Mouse (Mus musculus) cortical plate, adult 2 months (tissue): ENCODE results near the gene Slc44a5. TPM values are rescaled to one million over a fixed set of nuclear protein-coding genes. Genes with fewer than 3 reads are reported as not detected.

ENCODE experiments used
- H3K27ac ChIP-seq: fragments of 200-500 bp; 2 replicates; pipeline ENCODE4 v1.5.1; 2012; ENCODE audit warnings: low read length, control low read depth, inconsistent platforms; ENCODE audit not compliant: insufficient read depth
- H3K4me1 ChIP-seq: fragments of 200-500 bp; 2 replicates; pipeline ENCODE4 v1.6.1; 2011; ENCODE audit warnings: low read length; ENCODE audit not compliant: control insufficient read depth, insufficient read depth
- H3K4me3 ChIP-seq: fragments of 200-500 bp; 2 replicates; pipeline ENCODE4 v1.5.1; 2011; ENCODE audit warnings: mild to moderate bottlenecking, low read length, control low read depth; ENCODE audit not compliant: insufficient read depth
- CTCF ChIP-seq: fragments of 200-500 bp; IDR thresholded peaks from 2 replicates; pipeline ENCODE4 v1.5.1; 2011; ENCODE audit warnings: mild to moderate bottlenecking, control low read depth, low read length; ENCODE audit not compliant: insufficient read depth; ENCODE audit errors: extremely low read depth
- POLR2A ChIP-seq: fragments of 200-500 bp; IDR thresholded peaks from 2 replicates; pipeline ENCODE4 v1.6.1; 2011; ENCODE audit warnings: mild to moderate bottlenecking, low read length, control low read depth; ENCODE audit not compliant: insufficient read depth; ENCODE audit errors: extremely low read depth
- polyA plus RNA-seq: library from polyadenylated mRNA; depleted of rRNA; stranded (reverse); fragments of >200 nt; gene quantifications from 2 replicates; pipeline ENCODE4 v1.2.3, GENCODE M21; 2012

Gene Slc44a5
- polyA plus RNA-seq, 1 experiment = 4.8 TPM

DNA sequence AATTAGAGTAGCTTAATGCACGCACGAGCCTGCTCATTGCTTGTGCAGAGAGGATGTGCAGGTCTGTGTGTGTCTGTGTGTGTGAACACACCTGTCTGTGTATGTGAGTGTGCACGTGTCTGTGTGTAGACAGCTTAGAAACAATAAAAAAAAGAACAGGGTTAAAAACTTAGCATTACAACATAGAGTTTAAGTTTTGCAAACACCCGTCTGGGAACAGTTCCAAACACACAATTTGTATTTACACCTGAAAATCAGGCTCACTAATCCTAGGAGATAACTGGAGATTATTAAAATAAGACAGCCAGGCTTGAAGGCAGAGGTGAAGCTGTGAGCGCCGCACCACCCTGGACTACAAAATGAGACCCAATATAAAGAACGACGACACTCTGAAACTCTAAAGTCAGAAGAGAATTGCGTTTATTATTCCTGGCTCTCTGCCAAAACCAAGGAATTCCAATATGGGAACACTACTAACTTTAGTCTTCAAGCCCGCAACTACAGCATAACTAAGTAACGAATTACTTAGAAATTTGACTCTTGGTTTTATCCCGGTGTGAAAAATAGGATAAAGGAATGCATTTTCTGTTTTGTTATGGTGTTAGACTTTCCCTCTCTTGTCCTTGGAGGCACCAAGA lies 30.1 kb upstream of the Slc44a5 start:
- Histone ChIP-seq H3K4me3 (no peak overlapping the region; the same call in 1 of the 2 replicates), H3K4me1 (no peaks in the 10 kb centered on the region; the same call in 1 of the 2 replicates), H3K27ac (no peak overlapping the region)
- TF ChIP-seq CTCF (no peak), POLR2A (no peak)

DNA sequence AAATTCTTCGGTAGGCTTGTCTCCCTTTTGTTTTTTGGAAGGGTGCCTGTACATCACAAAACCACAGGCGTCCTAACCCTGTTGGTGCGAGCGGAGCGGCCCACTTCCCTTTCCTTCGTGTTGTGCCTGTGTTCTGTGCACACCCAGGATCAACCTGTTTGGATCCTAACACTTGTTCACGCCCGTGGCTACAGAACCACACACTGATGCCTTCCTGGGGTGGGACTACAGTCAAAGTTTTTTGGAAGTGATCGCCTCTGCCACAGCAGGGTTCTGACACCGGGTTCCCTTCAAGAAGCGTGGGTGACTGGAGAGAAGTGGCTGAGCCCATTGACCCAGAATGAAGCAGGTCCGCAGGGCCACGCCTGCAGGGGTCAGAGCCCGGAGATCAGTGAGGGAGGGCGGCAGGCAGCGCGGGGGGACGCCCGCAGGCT lies 29.3 kb upstream of the Slc44a5 start:
- H3K4me1 ChIP-seq = no peaks in the 10 kb centered on the region; the same call in 1 of the 2 replicates
- no peak overlapping the region for H3K27ac ChIP-seq
- peak overlapping the region; percentile 61 for H3K4me3 ChIP-seq
- TF ChIP-seq POLR2A (no peak), CTCF (no peak)

DNA sequence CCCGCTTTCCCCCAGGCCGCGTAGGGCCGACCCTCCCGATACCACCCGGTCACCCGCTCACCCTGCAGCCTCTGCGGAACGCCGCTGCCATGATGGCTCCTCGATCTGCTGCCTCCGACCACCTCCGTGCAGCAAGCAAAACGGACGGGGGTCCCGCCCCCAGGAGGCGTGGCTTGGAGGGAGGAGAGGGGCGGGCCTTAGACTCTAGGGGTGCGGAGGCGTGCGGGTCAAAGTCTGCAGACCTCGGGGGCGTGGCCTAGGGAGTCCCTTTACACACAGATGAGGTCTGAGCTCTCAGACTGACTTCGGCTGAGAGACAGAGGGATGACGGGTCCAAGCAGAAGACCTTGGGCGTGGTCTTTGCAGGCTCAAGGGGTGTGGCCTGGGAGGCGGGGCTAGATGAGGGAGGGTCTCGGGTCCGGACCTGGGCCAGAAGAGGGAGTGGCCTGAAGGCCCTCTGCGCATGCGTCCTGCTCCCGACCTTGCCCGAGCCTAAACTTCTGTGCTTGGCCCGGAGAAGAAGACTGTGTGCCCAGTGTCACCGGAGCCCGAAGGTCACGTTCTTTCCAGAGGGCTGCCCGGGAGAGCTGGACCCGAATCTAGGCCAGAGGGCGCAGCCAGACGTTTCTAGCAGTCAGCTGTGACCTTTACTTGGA lies 28.8 kb upstream of the Slc44a5 start, which contains the start of gene Acadm:
Gene Acadm, minus strand, starts transcription at position 298 of the 656 bp plus-strand sequence.
- TF ChIP-seq CTCF (no peak), POLR2A (peak; percentile 81)
- no peaks in the 10 kb centered on the region; the same call in 1 of the 2 replicates for H3K4me1 ChIP-seq

DNA sequence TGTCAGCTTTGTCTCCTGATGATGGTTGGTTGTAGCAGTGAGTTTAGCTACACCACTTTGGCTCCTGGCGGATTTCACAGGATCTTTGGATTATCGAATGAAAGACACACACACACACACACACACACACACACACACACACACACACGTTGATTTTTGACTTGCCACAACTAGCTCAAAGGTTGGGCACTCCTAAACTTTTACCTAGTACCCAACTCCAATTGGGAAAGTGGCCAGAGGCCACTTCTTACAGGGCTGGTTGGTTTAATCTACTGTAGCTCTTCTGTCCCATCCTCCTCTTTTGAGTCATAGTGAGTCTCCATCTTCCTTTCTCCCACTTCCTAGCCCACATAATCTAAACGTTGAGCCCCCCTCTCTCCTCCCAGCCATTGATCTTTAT lies 26.0 kb upstream of the Slc44a5 start:
- Histone ChIP-seq H3K4me1 (no peaks in the 10 kb centered on the region; the same call in 1 of the 2 replicates), H3K27ac (no peak overlapping the region), H3K4me3 (no peak overlapping the region)
- TF ChIP-seq CTCF (no peak), POLR2A (no peak)

More for the DNA sequence above, 28.8 kb upstream of the Slc44a5 start, which contains the start of gene Acadm:
- Histone ChIP-seq H3K4me3 (peak within 1 kb of the TSS; percentile 61), H3K27ac (peak within 1 kb of the TSS; percentile 64)

DNA sequence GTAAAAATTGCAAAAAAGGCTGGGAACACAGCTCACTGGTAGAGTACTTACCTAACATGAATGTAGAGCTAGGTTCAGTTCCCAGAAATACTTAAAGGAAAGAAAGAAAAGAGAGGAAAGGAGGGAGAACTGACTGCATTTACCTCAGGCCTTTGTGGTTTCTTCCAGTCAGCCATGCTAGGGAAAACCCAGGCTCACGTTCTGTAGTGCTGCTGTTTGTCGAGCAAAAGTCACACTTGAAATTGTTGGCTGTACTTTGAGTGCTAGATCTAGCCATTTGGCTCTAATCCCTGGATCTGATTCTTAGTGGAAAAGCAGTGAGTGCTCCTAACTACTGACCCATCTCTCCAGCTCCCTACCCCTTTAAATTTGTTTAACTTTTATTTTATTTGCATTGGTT lies 25.1 kb upstream of the Slc44a5 start:
- Histone ChIP-seq H3K4me3 (no peak overlapping the region), H3K27ac (no peak overlapping the region), H3K4me1 (no peaks in the 10 kb centered on the region; the same call in 1 of the 2 replicates)
- TF ChIP-seq POLR2A (no peak), CTCF (no peak)

DNA sequence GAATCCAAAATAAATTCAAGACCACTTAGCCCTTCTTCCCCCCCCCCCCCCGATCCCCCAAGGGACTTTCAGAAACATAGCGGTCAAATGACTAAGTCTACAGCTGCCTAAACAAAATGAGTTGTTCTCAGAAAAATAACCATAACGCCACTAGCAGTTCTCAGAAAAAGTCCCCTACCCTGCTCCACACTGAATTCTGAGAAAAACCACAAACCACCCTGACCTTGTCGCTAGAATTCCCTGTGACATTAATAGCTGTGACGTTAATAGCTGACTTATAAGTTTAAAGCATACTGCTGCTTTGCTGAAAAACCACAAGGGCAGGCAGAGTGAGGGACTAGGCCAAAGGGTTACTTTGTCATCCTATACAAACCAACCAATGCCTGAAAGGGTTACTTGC lies 15.3 kb upstream of the Slc44a5 start:
- Histone ChIP-seq H3K27ac (no peak overlapping the region), H3K4me3 (no peak overlapping the region), H3K4me1 (no peaks in the 10 kb centered on the region)
- TF ChIP-seq CTCF (no peak), POLR2A (no peak)

DNA sequence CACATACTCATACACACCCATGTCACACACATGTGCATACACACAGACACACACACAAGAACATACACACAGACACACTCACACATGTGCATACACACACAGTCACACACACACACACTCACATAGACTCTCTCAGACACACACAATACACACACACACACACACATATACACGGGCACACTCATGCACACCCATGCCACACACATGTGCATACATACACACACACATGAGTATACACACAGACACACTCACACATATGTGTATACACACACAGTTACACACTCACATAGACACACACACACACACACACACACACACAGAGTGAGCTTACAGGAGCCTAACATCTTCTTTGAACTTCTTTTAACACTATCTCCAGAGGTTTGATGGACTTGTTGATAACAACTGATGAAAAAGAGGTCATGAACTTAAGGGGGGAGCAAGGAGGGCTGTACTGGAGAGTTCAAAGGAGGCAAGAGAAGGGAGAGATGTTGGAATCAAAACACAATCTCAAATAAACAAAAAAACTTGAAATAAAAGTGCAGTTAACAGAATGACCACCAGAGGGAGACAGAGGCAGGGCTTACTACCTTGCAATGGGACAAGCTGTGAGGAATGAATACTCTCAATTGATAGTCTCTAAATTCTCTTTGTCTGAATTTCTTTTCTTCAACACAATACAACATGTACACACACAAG lies 14.1 kb upstream of the Slc44a5 start:
- Histone ChIP-seq H3K4me1 (no peaks in the 10 kb centered on the region), H3K27ac (no peak overlapping the region), H3K4me3 (no peak overlapping the region)
- TF ChIP-seq CTCF = peak; percentile 68; the same call in 1 of the 2 replicates
- TF ChIP-seq POLR2A = no peak

DNA sequence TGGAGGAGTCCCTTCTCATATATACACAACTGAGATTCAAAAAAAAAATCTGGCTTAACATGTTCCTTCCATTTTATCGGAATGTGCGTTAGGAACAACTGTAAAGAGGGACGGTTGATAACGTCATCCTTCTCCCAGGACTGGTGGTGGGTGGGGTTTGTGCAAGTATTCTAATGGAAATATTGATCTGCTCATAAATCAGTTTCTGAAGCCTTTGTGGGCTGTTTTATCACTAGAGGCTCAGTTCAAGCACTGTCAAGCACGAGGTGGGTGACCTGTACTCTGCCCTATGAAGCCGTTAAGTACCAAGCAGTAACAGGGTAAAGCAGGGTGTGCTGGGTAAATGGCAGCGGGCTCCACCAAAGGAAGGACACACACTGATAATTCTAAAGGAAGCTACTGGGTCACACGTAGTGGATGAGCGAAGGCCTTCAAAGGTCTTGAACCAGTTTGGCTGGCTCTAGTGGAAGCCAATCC lies 13.5 kb upstream of the Slc44a5 start:
- H3K27ac ChIP-seq = no peak overlapping the region
- no peaks in the 10 kb centered on the region for H3K4me1 ChIP-seq
- H3K4me3 ChIP-seq = no peak overlapping the region
- TF ChIP-seq CTCF = no peak
- TF ChIP-seq POLR2A = no peak

DNA sequence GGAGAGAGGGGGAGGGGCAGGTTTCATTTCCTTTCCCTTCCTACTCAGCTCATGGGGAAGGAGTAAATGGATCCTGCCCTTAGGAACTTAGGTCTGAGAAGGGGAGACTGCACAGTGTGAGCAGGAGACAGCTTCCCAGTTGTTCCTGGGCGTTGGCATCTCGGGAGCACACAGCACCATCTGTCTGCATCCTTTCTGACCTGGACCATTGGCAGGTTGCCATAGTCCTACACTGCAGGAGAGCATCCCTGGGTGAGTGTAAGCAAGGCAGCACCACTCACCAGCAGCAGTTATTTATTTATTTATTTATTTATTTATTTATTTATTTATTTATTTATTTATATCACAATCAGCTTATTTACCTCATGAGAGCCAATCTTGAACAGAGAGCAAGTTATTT lies 12.4 kb upstream of the Slc44a5 start:
- H3K4me1 ChIP-seq = no peaks in the 10 kb centered on the region
- no peak overlapping the region for H3K27ac ChIP-seq
- TF ChIP-seq CTCF (no peak), POLR2A (no peak)
- no peak overlapping the region for H3K4me3 ChIP-seq
